Mouse (Mus musculus) CD8-positive naive resting alpha-beta T cell, adult 2 months (primary cell): ENCODE measurements around the gene Slc25a19.

Experiments used
- DNase-seq, 2 experiments: peaks; one replicate each; pipeline ENCODE4 v3.0.0; 2022; ENCODE audit warnings: low read depth in 2 of 2, low spot score in 2 of 2

The Slc25a19 gene

DNA sequence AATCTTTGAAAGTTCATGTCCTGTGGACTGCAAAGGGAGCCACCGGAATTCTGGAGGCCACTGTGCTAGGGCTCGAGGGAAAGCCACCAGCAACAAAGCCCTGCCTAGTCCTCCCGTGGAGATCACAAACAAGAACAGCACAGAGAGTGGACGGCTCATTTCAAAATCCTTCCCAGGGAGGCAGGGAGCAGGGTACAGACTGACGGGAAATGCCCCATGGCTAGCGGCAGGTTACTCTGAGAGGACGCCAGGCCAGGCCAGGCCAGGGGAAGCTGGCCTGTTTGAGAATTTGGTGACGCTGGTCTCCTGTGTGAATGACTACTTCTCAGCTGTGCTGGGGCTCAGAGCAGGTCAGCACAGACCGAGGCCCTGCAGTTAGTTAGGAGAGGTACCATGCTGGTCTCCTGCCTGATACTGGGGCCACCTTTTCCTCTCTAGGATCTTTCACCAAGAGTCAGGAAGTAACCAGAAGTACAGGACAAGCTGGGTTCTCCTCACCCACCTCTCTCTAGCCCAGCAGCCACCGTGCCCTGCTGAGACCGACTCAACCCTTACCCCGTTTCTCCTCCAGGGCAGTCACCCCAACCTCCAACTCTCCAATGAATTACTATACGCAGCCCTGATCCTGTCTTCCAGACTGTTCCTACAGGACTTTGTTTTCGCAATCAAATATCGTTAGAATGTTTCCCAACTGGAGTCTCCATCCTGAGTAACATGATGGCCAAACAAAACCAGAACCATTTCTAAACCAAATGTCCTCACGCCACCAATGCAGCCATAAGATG, 9.2 kb downstream of the Slc25a19 start:
- no peak for DNase-seq

DNA sequence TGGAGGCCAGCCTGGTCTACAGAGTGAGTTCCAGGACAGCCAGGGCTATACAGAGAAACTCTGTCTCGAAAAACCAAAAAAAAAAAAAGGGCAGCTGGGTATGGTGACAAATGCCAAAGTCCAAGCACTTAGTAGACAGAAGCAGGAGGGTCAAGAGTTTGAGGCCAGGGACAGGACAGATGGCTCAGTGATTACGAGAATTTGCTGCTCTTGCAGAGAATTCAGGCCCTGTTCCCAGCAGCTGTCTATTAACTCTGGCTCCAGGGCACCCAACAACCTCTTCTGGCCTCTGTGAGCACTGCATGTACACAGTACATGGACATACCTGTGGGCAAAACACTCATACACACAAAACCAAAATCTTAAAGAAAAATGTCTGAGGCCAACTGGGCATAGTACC, 10.1 kb downstream of the Slc25a19 start:
- no peak for DNase-seq

DNA sequence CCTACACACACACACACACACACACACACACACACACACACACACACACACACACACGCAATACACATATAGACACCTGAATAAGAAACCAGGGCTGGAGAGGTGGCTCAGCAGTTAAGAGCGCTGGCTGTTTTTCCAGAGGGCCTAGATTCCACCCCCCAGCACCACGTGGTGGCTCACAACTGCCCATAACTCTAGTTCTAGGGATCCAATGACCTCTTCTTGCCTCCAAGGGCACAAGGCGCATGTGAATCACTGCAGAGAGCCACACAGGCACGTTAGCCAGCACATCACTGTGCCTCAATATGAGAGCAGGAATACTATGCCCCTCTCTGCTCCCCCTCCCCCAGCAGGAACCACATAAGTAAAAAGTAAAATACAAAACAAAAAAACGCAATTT, 11.2 kb downstream of the Slc25a19 start:
- DNase-seq: no peak

DNA sequence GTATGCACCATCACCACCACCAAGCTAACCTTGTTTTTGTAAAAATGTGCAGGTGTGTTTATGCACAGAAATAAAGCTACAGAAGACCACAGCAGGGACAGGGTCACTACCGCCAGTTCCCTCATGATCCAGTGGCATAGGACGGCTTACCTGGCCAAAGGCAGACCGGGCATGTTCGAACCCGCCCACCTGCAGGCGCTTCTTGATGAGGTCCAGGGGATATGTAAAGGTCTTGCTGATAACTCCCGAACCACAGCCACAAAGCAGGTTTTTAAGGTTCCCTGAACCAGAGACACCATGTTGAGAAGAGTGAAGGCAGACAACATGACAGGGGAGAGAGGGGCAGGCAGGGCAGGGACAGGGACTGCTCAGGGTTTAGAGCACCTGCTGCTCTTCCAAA, 11.7 kb downstream of the Slc25a19 start:
- DNase-seq: no peak

DNA sequence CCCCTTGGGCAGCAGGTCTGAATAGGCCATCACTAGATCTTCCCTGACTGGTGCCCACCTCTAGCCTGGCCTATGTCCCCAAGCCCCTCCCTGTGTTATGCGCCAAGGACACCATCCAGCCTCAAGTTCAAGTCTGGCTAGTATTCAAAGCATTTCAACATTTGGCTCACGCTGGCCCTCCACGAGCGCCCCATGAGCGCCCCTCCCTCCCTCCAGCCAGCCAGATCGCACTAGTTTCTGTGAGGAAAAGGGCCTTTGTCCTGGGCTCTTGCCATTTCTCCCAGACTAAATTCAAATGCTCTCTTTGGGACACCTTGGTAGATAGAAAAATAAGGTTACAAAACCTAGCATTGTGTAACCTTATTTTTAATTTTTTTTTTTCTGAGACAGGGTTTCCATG, 12.2 kb downstream of the Slc25a19 start:
- no peak for DNase-seq

DNA sequence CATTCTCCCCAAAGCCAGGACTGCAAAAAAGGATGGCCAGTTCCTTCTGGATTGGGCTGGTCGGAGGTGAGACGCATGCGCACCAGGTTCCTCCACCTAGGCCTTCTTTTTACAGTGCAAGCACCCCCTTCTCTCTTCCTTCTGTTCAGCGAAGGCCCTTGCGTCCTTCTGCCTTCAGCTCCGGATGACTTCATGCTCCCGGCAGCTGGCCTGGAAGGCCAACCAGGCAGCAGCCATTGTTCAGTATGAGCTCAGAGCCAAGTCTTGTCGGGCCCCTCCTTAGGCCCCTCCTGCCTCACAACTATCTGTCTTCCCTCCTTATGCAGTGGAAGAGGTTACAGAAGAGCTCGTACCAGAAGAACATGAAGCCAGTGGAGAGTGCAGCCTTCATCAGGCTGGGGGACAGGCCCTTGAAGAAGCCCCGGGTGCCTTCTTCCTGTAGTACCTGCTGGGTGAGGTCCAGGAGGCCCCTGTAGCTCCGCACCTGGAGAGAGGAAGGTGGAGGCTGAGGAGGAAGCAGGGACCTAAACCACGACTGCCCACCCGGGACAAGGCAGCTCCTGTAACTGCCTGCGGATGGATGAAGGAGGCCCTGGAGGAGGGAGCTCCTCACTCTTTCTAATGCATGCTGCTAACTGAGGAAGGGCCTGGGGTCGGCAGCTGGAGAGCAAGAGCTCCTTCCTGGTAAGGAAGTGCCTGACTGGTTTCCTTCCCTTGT, 12.8 kb downstream of the Slc25a19 start:
- DNase-seq: no peak

DNA sequence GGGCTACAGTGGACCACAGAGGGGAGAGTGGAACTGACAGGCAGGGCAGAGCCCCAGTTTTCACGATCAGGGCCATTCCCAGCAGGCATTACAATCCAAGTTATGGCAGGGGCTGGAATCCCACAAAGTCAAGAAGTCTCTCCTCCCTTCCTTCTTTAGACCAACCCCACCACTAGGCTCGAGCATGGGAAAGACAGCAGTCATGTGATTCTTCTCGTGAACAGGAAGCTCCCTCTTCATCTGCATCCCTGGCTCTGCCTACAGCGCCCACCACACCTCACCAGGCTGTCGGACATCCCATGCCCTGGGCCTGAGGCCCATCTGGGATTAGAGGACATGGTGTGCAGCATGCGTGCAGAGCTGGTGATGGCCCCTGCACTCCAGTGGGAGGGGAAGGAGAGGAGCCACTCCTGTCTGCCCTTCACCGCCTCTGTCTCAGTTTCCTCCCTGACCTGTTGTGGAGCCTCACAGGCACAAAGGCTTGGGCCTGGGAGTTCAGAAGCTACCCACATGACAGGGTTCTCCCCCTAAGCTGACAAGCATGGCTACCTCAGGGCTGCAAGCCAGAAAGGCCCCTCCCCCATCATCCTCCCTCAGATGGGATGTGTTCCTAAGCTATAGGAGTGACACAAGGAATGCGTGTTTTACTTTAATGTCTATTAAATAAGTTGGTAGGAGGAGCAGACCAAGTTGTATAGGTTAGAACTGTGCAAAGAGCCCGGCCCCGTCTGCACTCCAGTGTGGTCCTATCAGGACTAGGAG, 13.6 kb downstream of the Slc25a19 start:
- no peak for DNase-seq

DNA sequence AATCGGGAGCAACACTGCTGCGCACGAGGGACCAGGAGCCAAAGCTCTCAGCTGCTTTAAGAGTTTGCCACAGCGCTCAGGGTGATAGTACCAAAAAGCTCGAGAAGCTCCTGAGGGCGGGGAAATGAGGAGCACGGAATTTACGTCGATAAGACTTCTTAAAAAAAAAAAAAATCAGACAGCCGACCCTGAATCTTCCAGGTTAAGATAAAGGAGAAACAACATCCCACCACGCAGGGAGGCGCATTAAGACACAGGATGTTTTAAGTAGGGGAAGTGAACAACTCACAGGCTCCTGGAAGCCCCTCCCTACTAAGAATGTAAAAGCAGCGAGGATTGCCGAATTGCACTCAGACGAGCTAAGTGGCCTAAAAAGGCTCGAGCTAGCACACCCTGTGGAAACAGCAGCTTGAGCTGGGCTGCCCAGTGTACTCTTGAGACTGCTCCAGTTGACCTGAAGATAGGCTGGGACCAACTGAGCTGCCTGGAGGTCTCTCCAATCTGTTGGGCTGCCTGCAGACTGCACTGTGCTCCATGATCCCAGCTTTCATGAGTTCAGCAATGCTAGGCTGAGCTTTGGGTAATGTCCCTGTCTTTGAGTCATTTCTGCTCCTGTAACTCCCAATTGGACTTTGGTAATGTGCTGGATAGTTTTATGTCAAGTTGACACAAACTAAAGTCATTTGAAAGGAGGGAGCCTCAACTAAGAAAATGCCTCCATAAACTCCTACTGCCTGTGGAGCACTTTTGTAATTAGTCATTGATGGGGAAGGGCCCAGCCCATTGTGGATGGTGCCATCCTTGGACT, 14.8 kb downstream of the Slc25a19 start:
- DNase-seq: peak in 1 of 2 experiments; percentile 32

DNA sequence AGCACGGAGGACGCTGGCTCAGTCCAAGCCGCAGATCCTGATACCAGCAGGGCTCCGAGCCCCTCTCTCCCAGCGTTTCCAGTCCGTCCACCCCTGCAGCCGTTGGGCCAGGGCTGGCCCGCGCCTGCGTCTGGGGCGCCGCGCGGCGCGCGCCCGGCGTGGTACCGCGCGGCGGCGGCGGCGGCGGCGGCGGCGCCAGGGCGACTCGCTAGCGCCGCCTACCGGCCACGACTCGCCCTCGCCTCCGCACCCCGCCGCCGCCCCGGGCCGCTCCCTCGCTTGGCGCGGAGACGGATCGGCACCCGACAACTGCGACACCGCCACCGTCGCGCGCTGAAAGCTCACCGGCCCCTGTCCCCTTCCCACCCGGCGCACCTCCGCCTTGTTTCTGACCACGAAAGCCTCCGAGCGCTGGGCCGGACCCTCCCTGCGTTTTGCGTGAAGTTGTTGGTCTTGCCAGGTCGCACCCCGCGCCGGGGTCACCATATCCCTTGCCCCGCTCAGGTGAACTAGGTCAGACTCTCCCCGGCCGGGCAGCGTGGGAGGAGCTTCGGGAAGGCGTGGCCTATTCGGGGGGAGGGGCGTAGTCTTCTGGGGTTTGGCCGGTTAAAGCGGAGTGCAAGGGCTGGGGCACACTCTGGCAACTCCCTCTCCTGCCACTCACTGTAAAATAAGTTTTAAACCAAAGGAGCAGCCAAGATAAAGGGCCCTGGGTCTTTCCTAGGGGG, 15.5 kb downstream of the Slc25a19 start, which contains the start of gene Mif4gd:
Gene Mif4gd (minus strand): TSS at position 560 of the 728 bp plus-strand sequence.
- peak; percentile 88 to 95 for DNase-seq

DNA sequence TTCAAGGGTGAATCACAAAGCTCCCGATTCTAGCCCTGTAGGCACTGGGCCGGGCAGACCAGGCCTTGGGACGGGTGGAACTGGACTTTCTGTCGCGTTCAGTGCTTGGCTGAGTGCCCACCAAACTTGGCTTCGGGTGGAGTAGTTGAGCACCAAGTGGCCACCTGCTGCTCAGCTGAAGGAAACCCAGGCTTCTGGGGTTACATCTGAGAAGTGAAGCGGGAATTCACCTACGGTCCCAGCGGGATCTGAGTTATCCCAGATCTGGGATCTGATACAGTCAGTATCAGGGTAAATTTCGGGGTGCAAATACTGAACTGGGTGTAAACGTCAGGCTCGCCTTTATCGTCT, 16.1 kb downstream of the Slc25a19 start:
- peak; percentile 21 to 28 for DNase-seq

DNA sequence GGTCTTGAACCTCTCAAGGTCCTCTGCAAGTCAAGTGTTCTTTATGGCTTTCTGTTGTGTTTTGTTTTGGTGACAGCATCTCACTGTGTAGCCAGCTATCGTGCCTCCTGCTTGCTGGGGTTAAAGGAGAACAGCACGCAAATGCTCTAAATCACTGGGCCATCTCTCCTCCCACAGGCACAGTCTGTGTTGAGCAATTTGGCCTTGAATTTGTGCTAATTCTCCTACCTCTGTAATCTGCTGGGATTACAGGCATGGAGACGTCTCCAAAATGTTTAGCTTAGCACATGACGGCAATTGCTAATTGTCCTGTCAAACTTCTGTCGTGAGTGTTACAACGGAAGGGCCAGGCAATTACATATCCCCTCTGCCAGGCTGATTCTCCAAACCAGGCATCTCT, 16.9 kb downstream of the Slc25a19 start:
- no peak for DNase-seq

DNA sequence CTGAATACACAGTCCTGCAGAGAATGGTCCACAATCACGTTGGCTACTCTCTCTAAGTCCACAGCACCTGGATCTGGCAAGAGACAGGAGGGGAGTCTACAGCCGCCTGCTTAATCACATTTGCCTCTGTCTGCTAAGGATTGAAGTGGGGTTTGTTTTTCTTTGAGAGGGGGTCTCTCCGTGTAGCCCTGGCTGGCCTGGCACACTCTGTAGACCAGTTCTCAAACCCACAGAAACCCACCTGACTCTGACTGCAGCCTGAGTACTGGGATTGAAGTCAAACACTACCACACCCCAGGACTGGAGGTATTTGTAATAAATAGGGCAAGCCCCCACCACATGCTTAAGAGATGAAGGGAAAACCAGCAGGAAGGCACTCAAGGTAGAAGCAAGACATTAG, 18.5 kb downstream of the Slc25a19 start:
- DNase-seq: no peak

DNA sequence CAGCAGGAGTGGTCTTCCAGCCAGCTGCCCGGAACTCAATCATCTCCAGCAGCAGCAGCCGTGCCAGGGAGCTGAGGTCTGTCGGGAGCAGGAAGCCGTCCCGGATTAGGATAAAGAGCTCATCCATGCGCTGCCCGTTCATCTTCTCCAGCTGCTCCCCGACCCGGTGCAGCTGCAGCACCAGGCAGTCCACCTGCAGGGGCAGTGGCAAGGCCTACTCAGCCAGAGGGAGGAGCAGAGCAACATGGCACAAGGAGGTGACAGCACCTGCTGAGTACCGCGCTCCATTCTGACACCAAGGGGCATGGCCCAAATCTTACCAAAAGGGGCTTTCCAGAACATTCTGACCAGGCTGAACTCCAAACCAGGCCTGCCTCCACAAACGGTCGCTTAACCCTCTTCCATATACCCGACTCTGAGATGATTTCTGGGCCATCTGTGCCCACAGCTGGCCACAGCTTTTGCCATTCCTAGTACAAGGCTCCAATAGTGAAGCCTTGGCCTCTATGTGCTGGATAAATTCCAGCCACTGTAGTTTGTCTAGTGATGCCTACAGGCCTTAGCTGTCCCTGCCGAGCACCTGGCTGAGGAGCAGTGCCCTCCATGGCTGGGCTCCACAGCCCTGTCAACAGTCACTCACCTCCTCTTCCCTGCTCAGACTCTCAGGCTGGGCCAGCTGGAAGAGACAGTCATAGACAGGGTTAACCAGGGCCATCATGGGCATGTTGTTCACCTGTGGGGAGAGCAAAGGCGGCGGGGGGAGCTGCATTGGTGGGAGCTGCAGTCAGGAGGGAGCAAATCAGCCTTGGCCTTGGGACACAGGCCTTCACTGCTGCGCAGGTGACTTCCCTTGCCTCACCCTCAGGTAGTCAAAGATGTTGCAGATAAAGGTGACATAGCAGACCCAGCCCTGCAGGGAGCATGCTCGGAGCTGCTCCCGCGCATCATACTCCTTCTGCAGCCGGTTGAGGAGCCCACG, 19.4 kb downstream of the Slc25a19 start:
- no peak for DNase-seq

DNA sequence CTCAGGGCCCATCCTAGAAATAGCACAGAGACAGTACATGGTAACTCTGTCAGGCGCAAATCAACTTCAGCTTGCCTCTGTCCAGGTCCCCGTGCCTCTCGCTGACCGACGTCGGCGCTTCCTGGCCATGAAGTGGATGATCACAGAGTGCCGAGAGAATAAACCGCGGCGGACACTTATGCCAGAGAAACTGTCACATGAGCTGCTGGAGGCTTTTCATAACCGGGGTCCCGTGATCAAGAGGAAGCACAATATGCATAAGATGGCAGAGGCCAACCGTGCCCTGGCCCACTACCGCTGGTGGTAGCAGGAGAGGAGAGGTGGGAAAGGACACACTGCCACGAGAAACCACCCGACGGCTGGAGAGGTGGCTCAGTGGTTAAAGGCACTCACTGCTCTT, 21.4 kb downstream of the Slc25a19 start:
- no peak for DNase-seq

DNA sequence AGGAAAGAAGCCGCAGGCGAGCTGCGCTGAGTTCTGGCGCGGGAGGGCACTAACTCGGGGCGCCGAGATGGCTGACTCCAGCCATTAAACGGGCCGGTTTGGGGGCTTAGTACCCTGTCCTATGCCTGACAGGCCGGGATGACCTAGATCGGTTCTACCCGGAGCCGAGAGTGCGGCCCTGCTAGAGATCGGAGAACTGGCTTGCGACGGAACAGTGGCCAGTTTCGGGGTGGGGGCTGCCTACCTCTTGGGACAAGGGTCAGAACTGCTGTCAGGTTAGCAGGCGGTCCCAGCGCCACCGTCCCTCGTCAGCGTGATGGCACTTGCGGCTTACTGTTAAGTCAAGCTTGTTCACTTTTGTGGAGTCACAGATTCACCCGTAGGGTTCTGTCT, 23.8 kb downstream of the Slc25a19 start:
- no peak for DNase-seq

DNA sequence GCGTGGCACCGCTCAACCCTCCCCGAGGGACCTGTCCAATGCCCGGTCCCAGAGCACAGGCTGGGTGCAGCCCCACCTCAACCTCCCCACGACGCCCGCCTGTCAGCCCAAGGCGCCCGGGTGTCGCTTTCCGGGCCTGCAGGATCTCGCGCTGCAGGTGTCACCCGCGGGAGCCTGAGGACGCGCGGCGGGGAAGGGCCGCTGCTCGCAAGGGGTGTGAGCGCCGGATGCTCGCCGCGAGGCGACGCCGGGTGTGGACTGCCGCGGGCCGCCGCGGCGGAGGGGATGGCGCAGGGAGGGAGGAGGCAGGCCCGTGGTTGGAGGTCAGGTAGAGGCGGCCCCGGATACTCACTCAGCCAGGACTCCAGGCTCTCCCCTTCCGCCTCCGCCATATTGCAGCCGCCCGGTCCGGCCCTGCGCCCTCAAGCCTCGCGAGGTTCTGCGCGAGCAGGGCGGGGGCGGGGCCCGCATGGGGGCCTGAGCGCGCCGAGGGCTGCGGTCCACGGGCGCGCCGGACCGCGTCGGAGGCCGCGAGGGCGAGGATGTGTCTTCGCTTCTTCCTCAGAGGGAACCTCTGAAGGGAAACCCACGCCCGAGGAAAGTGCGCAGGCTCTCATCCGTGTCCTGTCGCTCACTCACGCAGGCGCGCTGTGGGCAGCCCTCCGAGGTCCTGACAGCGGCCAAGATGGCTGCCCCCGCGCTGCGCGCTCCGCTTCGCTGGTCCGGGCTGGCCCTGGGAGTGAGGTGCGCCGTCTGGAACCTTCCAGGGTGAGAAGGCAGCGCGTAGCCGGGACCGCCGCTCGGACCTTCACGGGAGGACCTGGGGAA, 24.4 kb downstream of the Slc25a19 start, which contains the start of the genes Mrps7 and Gga3:
Gene Mrps7 (plus strand): TSS at position 450 of the 828 bp plus-strand sequence.
Gene Gga3 (minus strand): TSS at position 576 of the 828 bp plus-strand sequence.
- DNase-seq: peak; percentile 91 to 92

DNA sequence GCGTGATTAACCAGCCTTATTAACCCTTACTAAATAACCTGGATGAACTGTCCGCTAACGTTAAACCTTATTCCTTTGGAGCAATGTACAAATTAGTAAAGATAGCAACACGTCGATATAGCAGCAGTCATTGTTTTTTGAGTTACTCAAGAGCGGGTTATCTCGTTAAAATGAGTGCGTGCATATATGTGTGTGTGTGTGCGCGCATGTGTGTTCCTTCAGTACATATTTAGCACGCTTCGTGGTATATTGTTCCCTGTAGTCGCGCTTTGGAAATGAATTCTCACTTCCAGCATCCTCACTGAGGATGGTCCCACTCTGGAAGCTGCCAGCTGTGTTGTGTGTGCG, 25.0 kb downstream of the Slc25a19 start:
- no peak for DNase-seq

DNA sequence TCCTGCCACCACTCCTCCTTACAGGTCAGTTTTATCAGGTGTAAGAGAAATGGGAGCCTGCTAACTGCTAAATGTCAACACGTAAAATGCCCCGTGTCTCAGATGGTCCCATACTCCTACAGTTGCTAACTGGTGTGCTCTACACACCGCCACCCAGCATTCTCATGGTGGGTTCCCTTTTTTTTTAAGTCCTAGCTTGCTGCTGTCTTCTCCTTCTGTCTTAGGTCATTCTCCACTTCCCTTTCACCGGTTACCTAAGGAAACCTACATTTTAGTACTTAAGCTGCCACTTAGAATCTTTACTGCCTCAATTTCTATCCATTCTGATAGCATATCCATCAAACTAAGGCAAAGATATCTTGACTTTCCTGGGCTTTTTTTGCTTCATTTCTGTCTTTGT, 26.9 kb downstream of the Slc25a19 start:
- no peak for DNase-seq
